Mouse (Mus musculus): ENCODE measurements around the gene Josd2. TPM values are rescaled to one million over a fixed set of nuclear protein-coding genes. Genes with fewer than 3 reads are reported as not detected.

The Josd2 gene
- 650 and 1,462 TPM in 2 replicates for polyA plus RNA-seq (2012; ENCODE audit: low replicate concordance)

GRCm38 (mm10) chr7:44467811-44468411 lies at the start of gene Josd2:
Josd2 (plus strand) TSS chr7:44467980.

GRCm38 (mm10) chr7:44428968-44429521 lies 38.7 kb upstream of the Josd2 start, which contains the start of gene Lrrc4b:
Lrrc4b (plus strand) TSS chr7:44429018.

DNA sequence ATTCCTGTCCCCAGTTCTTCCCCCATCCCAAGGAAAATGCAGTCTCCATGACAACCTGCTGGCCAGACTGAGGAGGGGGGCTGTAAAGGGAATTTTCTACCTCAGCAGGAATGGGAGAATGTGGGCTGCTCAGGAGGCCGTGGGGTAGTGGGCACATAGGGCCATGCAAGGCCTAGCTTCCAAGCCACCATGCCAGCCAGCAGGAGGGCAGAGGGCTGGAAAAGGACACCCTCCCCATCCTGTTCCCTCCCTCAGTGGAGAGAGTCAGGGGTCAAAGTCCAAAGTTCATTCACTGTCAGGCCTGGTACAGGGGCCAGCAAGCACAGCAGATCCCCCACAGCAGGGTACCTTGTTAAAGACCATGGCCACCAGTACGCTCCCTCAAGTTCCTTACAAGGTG lies 2.7 kb upstream of the Josd2 start, which contains the start of gene Aspdh:
Gene Aspdh (plus strand): TSS at position 281 of the 400 bp plus-strand sequence.

GRCm38 (mm10) chr7:44495992-44496770 lies 28.4 kb downstream of the Josd2 start, which contains the start of the genes Emc10 and Fam71e1:
Emc10 (minus strand) TSS chr7:44496529.
Fam71e1 (plus strand) TSS chr7:44496581.

Other genes starting within 250 kb of the Josd2 start
- 1.5 and 4.1 TPM in 2 replicates for gene Klk1, start 242.6 kb upstream of the Josd2 start, polyA plus RNA-seq (2012; ENCODE audit: low replicate concordance)
- gene Gm36864, start 231.8 kb upstream of the Josd2 start, polyA plus RNA-seq (2012; ENCODE audit: low replicate concordance) = not detected in 2 replicates
- 0.83 TPM in 1 of 2 replicates, not detected in the other for gene 1700028J19Rik, start 221.3 kb upstream of the Josd2 start, polyA plus RNA-seq (2012; ENCODE audit: low replicate concordance)
- 116 and 153 TPM in 2 replicates for gene 2410002F23Rik, start 221.3 kb upstream of the Josd2 start, polyA plus RNA-seq (2012; ENCODE audit: low replicate concordance)
- gene Acp4, start 210.6 kb upstream of the Josd2 start, polyA plus RNA-seq (2012; ENCODE audit: low replicate concordance) = not detected in 2 replicates
- gene Gm15517, start 206.5 kb upstream of the Josd2 start, polyA plus RNA-seq (2012; ENCODE audit: low replicate concordance) = not detected in 2 replicates
- 0.48 and 0.55 TPM in 2 replicates for gene Clec11a, start 161.1 kb upstream of the Josd2 start, polyA plus RNA-seq (2012; ENCODE audit: low replicate concordance)
- 10.4 and 21.0 TPM in 2 replicates for gene Shank1, start 157.7 kb upstream of the Josd2 start, polyA plus RNA-seq (2012; ENCODE audit: low replicate concordance)
- gene Syt3, start 83.9 kb upstream of the Josd2 start, polyA plus RNA-seq (2012; ENCODE audit: low replicate concordance) = 0.24 and 0.44 TPM in 2 replicates
- gene 1700008O03Rik, start 82.2 kb upstream of the Josd2 start, polyA plus RNA-seq (2012; ENCODE audit: low replicate concordance) = 0.23 TPM in 1 of 2 replicates, not detected in the other
- not detected in 2 replicates for gene Lrrc4b, start 39.0 kb upstream of the Josd2 start, polyA plus RNA-seq (2012; ENCODE audit: low replicate concordance)
- gene Aspdh, start 2.6 kb upstream of the Josd2 start, polyA plus RNA-seq (2012; ENCODE audit: low replicate concordance) = 0.30 TPM in 1 of 2 replicates, not detected in the other
- gene Emc10, start 28.5 kb downstream of the Josd2 start, polyA plus RNA-seq (2012; ENCODE audit: low replicate concordance) = 406 and 427 TPM in 2 replicates
- gene Fam71e1, start 28.6 kb downstream of the Josd2 start, polyA plus RNA-seq (2012; ENCODE audit: low replicate concordance) = 6.6 and 8.4 TPM in 2 replicates
- 0.79 TPM in 1 of 2 replicates, not detected in the other for gene Mybpc2, start 56.7 kb downstream of the Josd2 start, polyA plus RNA-seq (2012; ENCODE audit: low replicate concordance)
- 161 and 223 TPM in 2 replicates for gene Spib, start 64.1 kb downstream of the Josd2 start, polyA plus RNA-seq (2012; ENCODE audit: low replicate concordance)
- 279 and 341 TPM in 2 replicates for gene Pold1, start 80.9 kb downstream of the Josd2 start, polyA plus RNA-seq (2012; ENCODE audit: low replicate concordance)
- gene Nr1h2, start 86.0 kb downstream of the Josd2 start, polyA plus RNA-seq (2012; ENCODE audit: low replicate concordance) = 345 and 359 TPM in 2 replicates
- gene Napsa, start 104.4 kb downstream of the Josd2 start, polyA plus RNA-seq (2012; ENCODE audit: low replicate concordance) = 13.3 and 28.4 TPM in 2 replicates
- 3.2 and 3.3 TPM in 2 replicates for gene Kcnc3, start 122.7 kb downstream of the Josd2 start, polyA plus RNA-seq (2012; ENCODE audit: low replicate concordance)
- gene Myh14, start 202.9 kb downstream of the Josd2 start, polyA plus RNA-seq (2012; ENCODE audit: low replicate concordance) = 0.11 and 0.28 TPM in 2 replicates
- not detected in 2 replicates for gene Izumo2, start 240.8 kb downstream of the Josd2 start, polyA plus RNA-seq (2012; ENCODE audit: low replicate concordance)

Measured in leukemia stem cell, adult 10-12 weeks (primary cell).